Mouse (Mus musculus): ENCODE results near the gene Elobl. TPM values are rescaled to one million over a fixed set of nuclear protein-coding genes. Genes with fewer than 3 reads are reported as not detected.
"Not testable (repeated sequence)": the region's sequence is repeated elsewhere in the genome, so short reads cannot be mapped to it uniquely, and the experiment has no call there.

Elobl gene
- total RNA-seq, 2 experiments from 2014 or later: not detected

DNA sequence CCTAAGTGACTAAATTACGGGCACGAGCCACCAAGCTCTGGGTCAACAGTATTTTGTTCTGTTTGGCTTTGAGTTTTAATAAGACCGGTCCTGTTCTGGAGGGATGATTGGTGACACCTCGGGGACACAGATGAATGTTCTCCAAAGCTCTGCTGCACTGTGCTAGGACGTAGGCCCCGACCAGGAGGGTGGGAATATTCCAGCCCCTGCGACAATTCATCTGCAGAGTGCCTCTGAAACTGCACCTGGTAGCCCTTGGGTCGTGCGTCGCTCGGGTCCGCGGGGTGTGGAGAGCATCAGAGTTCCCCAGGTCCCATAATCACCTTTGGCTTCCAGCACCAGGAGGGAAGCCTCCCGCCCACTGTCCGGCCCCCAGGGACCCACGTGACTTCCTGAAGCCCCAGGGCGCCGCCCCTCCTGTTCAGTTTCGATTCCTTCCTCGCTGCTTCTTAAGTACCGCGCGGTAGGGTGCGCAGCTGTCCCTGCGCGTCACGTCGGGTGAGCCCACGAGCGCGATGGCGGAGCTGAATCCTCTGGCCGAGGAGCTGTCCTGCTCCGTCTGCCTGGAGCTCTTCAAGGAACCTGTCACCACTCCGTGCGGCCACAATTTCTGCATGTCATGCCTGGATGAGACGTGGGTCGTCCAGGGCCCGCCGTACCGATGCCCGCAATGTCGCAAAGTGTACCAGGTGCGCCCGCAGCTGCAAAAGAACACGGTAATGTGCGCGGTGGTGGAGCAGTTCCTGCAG, 32.4 kb upstream of the Elobl start, which contains the start of gene Trim25:
TSS of gene Trim25 (plus strand) at position 403 of the 749 bp plus-strand sequence.
- Histone ChIP-seq H3K27ac (peak within 1 kb of the TSS; percentile 88), H3K4me3 (peak within 1 kb of the TSS; percentile 73)
- DNase-seq: peak; percentile 95
- intact Hi-C loops (cut with DNase I): no loop called here
- TF ChIP-seq CTCF (IDR thresholded peaks at IDR 0.05): no peak

- no peak for DNase-seq
- TF ChIP-seq CTCF (IDR thresholded peaks at IDR 0.05): no peak
- H3K27ac ChIP-seq: peak overlapping the region; percentile 88
- intact Hi-C loops (cut with DNase I): no loop called here
- H3K4me3 ChIP-seq: peak overlapping the region; percentile 73
Measured at GRCm38 (mm10) chr11:88998406-88998805, 31.7 kb upstream of the Elobl start.

DNA sequence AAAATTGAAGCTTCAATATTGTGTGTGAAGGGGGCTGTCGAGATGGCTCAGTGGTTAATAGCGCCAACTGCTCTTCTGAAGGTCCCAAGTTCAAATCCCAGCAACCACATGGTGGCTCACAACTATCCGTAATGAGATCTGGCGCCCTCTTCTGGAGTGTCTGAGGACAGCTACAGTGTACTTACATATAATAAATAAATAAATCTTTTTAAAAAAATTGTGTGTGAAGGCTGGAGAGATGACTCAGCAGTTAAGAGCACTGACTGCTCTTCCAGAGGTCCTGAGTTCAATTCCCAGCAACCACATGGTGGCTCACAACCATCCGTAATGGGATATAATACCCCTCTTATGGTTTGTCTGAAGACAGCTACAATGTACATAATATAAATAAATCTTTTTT, 30.6 kb upstream of the Elobl start:
- DNase-seq; H3K4me3 ChIP-seq; intact Hi-C loops (cut with DNase I): not testable (repeated sequence)
- peak; percentile 54 for TF ChIP-seq CTCF (IDR thresholded peaks at IDR 0.05)
- H3K27ac ChIP-seq: peak overlapping the region; percentile 79

DNA sequence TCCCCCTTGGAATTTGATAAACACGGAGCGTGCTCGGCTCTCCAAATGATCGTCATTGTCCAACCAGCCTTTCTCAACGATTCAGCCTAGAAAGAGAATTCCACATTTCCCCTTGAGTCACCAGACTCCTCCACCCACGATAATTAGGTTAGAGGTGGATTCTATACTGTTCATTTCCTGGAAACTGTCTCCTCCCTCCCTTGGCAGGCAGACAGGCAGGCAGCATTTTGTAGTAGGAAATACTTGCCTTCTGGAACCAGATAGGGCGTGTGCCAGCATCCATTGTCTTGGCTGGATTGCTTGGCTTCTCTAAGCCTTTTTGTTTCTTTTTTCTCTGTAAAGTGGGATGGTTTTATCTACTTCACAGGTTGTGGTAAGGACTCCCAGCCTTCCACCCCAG, 29.7 kb upstream of the Elobl start:
- intact Hi-C loops (cut with DNase I): no loop called here
- no peak for TF ChIP-seq CTCF (IDR thresholded peaks at IDR 0.05)
- DNase-seq: peak; percentile 42
- peak overlapping the region; percentile 79 for H3K27ac ChIP-seq
- peak overlapping the region; percentile 11; the same call in 1 of the 2 replicates for H3K4me3 ChIP-seq

DNA sequence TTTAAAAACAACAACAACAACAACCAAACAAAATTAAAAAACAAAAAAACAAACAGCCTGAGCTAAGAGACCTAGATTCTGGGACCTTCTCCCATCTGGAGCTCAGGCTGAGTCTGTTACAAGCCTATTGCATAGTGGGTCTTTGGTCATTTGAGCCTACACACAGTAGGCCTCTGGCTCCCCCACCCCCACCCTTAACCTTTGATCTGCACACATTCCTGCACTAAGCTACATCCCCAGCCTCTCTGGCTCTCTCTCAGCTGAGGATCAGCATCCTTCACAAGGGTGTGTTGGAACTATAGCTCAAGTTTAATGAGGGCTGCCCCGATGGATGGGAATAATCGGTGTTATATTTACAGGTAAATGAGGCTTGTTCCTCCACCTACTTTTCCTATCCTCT, 28.9 kb upstream of the Elobl start:
- Histone ChIP-seq H3K27ac (peak overlapping the region; percentile 79; the same call in 1 of the 2 replicates), H3K4me3 (no peak overlapping the region)
- no peak for DNase-seq
- no peak for TF ChIP-seq CTCF (IDR thresholded peaks at IDR 0.05)
- intact Hi-C loops (cut with DNase I): no loop called here

GRCm38 (mm10) chr11:88994492-88994891, 27.8 kb upstream of the Elobl start:
- Histone ChIP-seq H3K27ac (peak overlapping the region; percentile 69; the same call in 1 of the 2 replicates), H3K4me3 (no peak overlapping the region)
- no peak for TF ChIP-seq CTCF (IDR thresholded peaks at IDR 0.05)
- intact Hi-C loops (cut with DNase I): no loop called here
- no peak for DNase-seq

GRCm38 (mm10) chr11:88993625-88994024, 26.9 kb upstream of the Elobl start:
- intact Hi-C loops (cut with DNase I): loop anchor here (1.0 kb wide), 1 partner anchor 46 kb away; no protein-coding TSS in a partner anchor
- Histone ChIP-seq H3K4me3 (no peak overlapping the region), H3K27ac (peak overlapping the region; percentile 69)
- DNase-seq: peak; percentile 56
- peak; percentile 74 for TF ChIP-seq CTCF (IDR thresholded peaks at IDR 0.05)

DNA sequence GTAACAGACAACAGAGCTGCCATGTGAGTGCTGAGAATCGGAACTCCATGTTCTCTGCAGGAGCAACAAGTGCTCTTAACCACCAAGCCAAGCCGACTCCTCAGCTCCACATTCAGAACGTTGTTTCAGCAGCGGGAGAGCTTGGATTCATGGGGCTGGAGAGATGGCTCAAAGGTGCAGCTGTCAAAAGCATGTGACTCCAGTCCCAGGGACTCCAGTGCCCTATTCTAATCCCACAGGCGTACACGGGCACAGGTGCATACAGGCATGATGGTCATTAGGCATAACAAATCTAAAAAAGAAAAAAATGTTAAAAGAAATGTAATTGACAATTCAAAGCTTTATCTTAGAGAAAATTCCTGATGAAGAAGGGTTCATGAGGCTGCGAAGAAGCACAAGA, 26.5 kb upstream of the Elobl start:
- H3K4me3 ChIP-seq: no peak overlapping the region
- no peak for DNase-seq
- intact Hi-C loops (cut with DNase I): loop anchor here (1.0 kb wide), 1 partner anchor 46 kb away; no protein-coding TSS in a partner anchor
- TF ChIP-seq CTCF (IDR thresholded peaks at IDR 0.05): no peak
- H3K27ac ChIP-seq: no peak overlapping the region; the same call in 1 of the 2 replicates

DNA sequence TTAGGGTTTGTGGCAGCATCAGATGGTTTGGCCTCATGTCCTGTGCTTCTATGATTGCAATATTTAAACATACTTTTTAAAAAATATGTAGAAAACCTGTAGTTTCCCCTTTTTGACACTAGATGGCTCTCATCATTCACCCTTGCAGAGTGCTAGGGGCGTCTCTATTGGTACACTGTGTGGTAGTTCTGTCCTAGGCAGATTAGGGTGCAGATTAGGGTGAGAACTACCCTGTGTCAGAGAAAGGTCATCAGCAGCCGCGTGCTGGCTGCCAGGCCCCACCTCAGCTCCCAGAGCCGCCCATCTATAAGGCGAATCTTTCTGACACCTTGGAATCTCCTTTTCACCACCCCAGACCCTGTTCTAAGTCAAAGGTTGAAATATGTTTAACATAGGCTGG, 22.8 kb upstream of the Elobl start:
- peak; percentile 75 for TF ChIP-seq CTCF (IDR thresholded peaks at IDR 0.05)
- intact Hi-C loops (cut with DNase I): loop anchor here (1.0 kb wide), 1 partner anchor 50 kb away; no protein-coding TSS in a partner anchor
- DNase-seq: no peak

DNA sequence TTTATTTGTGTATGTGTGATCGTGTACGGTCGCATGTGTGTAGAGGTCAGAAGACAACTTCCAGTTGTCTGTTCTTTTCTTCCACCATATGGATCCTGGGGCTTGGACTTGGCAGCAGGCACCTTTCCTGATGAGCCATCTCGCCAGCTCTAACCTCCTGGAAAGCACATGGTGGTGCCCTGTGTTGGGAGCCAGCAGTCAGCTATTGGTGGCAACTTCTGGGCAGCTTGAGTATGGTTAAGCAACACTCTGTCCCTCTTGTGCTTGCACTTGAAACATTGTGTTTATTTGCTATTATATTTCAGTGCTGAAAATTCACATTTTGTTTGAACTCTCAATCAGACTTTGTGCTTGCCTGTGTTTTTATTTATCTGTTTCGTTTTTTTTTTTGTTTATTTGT, 22.2 kb upstream of the Elobl start:
- intact Hi-C loops (cut with DNase I): loop anchor here (1.0 kb wide), 1 partner anchor 50 kb away; no protein-coding TSS in a partner anchor
- Histone ChIP-seq H3K4me3 (no peak overlapping the region), H3K27ac (no peak overlapping the region)
- no peak for DNase-seq
- TF ChIP-seq CTCF (IDR thresholded peaks at IDR 0.05): no peak

More for the DNA sequence above, 22.8 kb upstream of the Elobl start:
- no peak overlapping the region for H3K27ac ChIP-seq
- no peak overlapping the region for H3K4me3 ChIP-seq

DNA sequence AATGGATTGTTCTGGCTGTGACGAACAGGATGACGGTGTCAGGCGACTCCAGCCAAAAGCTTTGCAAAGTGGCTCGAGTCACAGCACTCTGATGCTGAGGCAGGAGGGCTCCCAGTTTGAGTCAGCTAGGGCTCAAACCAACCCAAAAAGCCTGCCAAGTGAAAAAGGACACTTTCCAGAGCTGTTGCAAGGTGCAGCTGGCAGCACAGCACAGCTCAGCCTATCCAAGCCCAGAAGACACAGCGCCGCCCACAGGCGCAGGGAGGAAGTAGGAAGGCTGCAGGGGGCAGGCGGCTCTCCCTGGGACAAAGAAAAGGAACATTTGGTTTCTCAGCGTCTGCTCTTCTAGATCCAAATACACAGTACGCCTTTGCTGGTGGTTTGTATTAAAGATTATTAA, 19.9 kb upstream of the Elobl start:
- intact Hi-C loops (cut with DNase I): no loop called here
- DNase-seq: no peak
- no peak overlapping the region for H3K4me3 ChIP-seq
- H3K27ac ChIP-seq: no peak overlapping the region
- no peak for TF ChIP-seq CTCF (IDR thresholded peaks at IDR 0.05)

DNA sequence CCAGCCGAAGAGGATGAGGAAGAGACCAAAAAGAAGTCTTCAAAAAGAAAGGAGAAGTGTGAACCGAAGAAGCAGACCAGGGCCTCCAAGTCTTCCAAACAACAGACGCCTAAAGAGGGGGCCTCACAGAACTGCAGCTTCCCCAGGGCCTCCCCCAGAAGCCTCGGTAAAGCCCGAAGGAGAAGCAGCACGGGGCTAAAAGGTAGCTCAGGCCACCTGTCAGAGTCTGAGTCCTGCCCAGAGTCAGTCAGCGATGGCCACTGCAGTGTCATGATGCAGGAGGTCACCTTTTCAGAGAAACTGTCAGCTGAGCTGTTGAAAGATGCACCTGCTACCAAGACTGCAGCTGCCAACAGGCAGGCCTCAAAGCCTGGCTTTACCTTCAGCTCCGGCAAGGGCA, 14.6 kb upstream of the Elobl start:
- no peak for TF ChIP-seq CTCF (IDR thresholded peaks at IDR 0.05)
- no peak for DNase-seq
- Histone ChIP-seq H3K4me3 (no peak overlapping the region), H3K27ac (no peak overlapping the region)
- intact Hi-C loops (cut with DNase I): no loop called here

GRCm38 (mm10) chr11:88977188-88977587, 10.5 kb upstream of the Elobl start:
- intact Hi-C loops (cut with DNase I): no loop called here
- DNase-seq: no peak
- H3K4me3 ChIP-seq: no peak overlapping the region
- no peak for TF ChIP-seq CTCF (IDR thresholded peaks at IDR 0.05)
- H3K27ac ChIP-seq: no peak overlapping the region

All from gastrocnemius, adult 2 months (tissue).